Mouse (Mus musculus) thymus, adult 18-20 months (tissue): ENCODE measurements around the gene Lce1m.
"Not testable (repeated sequence)": the region's sequence is repeated elsewhere in the genome, so short reads cannot be mapped to it uniquely, and the experiment has no call there.

ENCODE experiments used
- DNase-seq, 2 experiments: peaks; one replicate each; pipeline ENCODE4 v3.0.0; 2022; ENCODE audit warnings: mixed read lengths in 2 of 2

Lce1m gene

DNA sequence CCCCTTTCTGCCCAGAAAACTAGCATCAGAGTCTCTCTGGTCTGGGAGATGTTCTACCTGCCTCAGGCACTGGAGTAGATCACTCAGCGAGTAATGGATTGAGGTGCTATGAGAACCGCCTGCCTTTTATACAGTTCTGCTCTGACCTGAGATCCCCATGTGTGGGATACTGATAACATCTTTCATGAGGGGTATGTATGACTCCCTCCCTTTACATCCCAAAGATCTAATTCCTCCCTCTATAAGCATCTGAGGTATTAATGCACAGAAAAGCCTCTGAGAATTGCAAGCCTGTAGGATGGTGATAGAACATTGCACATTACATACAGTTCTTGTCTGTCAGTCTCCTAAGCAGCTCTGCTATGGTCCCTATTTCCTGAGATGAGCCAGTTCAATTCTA is at the start of gene Lce1m:
TSS of gene Lce1m (minus strand) at position 101 of the 400 bp plus-strand sequence.
- no peak for DNase-seq

GRCm38 (mm10) chr3:93068523-93068922 is 49.7 kb upstream of the Lce1m start, which contains the start of gene Gm4858:
TSS of gene Gm4858 (plus strand) at chr3:93068823.
- not testable (repeated sequence) for DNase-seq

GRCm38 (mm10) chr3:93052826-93053474 is 34.1 kb upstream of the Lce1m start:
- DNase-seq, result no peak

GRCm38 (mm10) chr3:93050182-93050581 is 31.3 kb upstream of the Lce1m start:
- no peak for DNase-seq

DNA sequence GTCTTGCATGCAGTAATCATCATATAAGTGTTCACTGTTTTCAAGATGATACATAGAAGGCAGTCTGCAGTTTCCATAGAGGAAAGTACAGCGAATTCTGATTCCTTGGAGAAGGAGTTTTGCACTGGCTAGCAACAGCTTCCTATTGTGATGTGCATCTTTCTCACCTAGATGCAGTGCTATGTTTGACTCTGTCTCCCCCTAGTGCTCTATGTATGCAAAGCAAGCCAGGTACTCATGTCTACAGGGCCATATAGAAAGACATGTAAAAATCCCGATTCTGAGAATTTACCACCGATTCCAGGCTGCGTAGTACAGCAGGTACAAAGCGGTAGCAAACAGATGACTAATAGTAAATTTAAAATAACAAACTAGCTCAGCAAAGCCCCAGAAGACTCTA is 12.6 kb upstream of the Lce1m start:
- DNase-seq, result no peak

DNA sequence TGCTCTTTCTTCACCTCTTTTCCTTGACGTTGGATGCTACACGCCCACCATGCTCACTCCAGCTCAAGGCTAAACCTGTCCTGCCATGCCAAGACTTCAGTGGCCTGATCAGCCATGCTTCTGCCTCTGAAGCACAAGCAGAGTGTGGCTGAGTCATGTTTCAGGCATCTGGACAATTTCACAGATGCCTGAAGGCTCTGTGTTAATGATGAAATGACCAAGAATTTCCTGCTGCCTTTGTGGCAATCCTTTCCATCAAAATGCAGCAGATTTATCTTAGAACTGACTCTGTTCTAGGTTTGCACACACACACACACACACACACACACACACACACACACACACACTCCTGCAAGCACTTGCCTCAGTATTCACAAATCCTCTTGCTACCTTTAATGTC is 6.6 kb upstream of the Lce1m start:
- no peak for DNase-seq

DNA sequence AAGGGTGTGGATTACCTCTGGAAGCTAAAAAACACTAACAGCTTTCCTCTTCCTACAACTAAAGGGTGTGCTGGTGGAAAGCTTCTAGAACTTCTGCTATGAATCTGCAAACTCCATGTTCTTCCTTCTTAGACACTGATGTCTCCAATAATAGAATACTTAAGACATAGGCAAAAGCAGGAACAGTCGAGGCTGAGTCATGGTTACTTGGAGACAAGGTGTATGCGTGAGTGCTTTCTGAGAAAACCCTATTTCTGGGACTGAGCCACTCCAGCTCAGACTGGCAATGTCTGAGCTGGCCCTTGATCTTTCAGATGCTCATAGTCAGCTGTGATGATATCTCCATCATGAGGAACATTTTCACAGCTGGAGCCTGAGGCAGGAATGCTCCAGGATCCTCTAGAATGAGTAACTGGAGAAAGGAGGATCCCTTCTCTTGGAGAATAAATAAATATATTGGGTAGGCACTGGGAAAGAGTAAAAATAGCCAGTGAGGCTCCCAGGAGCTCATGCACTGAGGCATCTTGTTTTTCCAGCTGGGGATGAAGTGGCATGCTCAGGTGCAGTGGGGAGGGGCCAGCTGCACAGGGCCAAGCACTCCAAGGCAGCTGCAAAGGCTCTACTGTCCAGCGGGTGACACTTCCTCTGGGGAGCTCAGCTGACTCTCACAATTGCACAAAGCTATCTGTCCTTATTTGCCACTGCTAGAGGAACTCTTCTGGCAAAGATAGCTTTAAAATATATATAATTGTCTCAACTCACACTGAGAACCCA is 4.7 kb upstream of the Lce1m start:
- DNase-seq, result no peak

DNA sequence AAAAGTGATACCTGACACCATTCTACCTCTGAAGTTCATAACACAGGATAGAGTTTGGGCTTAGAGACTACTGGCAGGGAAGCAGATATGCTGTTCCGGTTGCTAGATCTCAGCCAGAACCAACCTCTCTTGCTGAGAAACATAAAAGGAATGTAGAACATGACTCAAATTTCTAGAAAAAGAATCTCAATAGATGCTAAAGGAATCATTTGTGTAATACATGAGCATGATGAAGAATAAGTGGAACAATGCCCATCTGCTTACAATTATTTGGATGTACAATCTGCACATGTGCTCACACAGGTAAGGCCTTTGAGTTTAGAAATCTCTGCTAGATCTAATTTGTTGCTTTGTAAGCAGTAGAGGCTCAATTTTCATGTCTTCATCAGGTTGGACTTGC is 2.3 kb upstream of the Lce1m start:
- DNase-seq, result no peak

- no peak for DNase-seq
These were observed 3.3 kb downstream of the Lce1m start, which contains the start of gene Crct1 for GRCm38 (mm10) chr3:93015460-93016104. TSS of gene Crct1 (minus strand) at chr3:93015687.

DNA sequence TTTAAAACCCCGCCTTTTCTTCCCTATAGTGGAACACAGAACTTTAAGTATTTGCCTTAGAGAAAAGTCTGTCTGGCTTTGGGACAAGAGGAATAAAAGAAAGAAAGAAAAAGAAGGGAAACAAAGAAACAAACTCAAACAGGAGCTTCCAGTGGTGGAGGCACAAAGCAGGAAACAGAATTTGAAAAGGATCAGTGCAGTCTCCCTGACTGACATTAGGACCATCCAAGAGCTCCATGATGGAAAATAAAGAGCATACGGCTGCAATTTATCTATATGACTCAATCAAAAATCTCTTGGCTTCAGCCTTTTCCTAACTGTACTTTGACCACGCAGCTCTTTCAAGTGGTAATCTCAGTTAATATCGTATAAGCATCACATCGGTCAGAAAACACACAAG is 4.0 kb downstream of the Lce1m start:
- DNase-seq, result no peak

DNA sequence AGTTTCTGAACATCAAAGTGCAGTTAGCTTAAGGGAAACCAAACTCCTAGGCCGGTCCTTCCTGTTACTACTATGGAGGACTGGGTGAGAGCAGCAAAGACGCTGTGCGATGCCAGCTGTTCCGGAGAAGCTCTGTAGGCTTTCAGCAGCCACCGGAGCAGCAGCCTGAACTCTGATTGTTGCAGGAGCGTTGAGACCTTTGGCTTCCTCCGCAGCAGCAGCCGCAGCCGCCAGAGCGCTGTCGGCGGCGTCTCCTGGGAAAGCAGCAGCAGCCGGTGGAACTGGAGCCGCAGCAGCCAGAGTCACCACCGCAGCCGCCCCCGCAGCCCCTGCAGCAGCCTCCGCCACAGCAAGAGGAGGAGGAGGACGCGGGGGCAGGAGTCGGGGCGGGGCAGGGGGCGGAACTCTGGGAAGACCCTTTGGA is 4.5 kb downstream of the Lce1m start:
- no peak for DNase-seq

- no peak for DNase-seq
These were observed 16.0 kb downstream of the Lce1m start for GRCm38 (mm10) chr3:93002843-93003242.

- no peak for DNase-seq
These were observed 18.2 kb downstream of the Lce1m start for GRCm38 (mm10) chr3:93000621-93001020.

DNA sequence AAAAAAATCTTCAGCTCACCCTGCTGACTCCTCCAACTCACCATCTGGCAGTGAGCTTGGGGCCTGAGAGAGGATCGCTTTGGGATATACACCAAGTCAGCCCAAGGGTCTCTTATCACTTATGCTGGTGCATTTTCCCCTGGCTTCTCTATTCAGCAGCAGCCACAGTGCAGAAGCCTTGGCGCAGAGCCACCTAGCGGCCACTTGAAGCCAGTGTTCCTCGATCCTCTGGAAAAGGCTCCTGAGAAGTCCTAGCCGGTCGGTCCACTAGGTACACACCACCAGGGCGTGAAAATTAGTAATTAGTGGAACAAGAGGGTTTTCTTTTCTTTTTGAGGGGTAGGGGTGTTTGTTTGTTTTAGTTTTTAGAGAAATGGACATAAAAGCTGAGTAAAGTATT is 20.2 kb downstream of the Lce1m start:
- no peak for DNase-seq

DNA sequence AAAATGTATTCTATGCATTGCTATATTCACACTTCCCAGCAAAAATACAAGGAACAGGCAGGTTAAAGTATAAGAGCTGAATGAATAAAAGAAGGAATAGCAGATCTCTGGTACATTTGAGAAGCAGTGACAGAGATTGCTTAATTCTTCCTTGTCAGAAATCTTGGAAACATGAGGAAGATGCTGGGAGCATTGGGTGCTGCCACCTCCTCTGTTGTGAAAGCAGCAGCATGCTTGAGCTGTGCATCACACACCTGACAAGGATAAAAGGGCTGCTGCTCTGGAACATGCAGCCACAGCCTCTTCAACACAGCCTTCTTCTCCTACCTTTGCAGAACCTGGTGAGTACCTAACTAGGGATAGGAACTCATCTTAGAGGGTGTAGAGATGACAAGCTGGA is 26.9 kb downstream of the Lce1m start, which contains the start of gene Lce3f:
TSS of gene Lce3f (plus strand) at position 301 of the 400 bp plus-strand sequence.
- DNase-seq, result no peak

DNA sequence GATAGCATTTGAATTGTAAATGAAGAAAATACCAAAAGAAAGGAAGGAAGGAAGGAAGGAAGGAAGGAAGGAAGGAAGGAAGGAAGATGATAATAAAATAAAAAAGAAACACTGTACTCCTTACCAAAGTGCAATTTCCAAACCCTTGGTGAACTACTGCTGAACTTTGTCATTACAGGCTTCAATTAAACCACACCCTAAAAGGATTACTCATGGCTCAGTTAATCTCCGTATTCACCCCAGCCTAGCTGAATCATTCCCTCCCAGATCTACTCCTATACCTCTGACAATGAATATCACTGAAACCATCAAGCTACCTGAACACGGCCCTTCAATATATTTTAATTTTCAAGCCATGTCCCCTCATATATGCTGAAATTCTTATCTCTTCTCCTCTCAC is 40.4 kb downstream of the Lce1m start:
- no peak for DNase-seq
